Mouse (Mus musculus): ENCODE results near the gene Klhl31.

Gene Klhl31

DNA sequence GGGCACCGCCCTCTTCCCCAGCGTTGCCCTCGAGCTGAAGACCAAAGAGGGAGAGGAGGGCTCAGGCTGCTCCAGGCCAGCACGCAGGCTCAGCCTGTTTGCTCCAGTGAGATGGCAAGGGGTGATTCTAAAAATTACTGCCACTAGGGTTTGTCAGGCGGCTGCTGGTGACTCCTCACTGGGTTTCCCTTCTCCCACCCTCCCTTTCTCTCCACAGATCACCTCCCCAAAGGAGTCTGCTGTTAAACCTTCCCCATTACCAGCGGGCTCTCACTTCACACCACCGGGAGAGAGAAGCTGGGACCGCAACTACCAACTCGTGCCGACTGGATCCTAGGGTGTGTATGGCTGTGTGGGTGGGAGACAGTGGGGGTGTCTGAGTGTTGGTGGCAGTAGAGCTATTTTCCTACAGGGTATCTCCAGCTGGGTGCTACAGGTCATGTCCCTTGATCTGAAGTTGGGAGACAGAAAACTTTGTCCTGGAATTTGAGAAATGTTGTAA, at the start of gene Klhl31:
Gene Klhl31, plus strand, starts transcription at position 51 of the 502 bp plus-strand sequence.
- DNase-seq = no peak

DNA sequence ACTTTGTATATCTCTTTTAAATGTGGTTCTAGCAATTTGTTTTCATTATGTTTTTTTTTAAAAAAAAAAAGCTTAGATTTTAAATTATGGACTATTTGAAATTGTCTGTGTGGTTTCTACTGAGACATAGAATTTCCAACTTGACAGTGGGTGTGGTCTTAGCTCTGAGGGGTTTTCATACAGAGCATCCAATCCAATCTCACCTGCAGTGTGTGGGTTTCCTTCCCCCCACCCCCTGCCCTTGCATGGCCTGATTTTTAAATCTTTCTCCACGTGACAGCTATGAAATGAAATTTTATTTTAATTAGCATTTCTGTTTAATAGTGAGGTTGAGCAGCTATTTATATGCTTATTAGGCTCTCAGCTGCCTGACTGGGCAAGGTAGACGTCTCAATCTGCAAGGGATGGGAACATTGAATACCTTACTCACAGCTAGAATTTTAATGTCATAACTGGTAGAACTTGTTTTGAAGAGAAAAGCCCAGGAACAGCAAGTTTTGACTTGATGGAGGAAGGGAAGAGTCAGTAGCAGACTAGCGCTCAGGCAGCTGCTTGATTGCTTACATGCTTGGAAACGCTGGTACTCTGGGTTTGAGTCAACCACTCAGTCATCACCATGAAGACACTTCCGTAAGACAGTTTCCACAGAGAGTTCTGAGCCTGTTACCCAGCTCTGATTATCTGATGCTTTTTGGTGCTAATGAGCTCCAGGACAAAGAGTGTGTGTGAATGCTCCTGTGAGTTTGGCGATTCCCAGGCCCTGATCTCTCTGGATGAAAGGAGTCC, 49.3 kb upstream of the Klhl31 start:
- DNase-seq = no peak

GRCm38 (mm10) chr9:77587616-77588015, 48.7 kb upstream of the Klhl31 start:
- DNase-seq = no peak

- no peak for DNase-seq
These were observed 46.8 kb upstream of the Klhl31 start for GRCm38 (mm10) chr9:77589496-77589895.

- no peak for DNase-seq
These were observed 43.9 kb upstream of the Klhl31 start for GRCm38 (mm10) chr9:77592423-77592822.

- DNase-seq = no peak
These were observed 41.2 kb upstream of the Klhl31 start for GRCm38 (mm10) chr9:77595006-77595626.

- DNase-seq = peak; percentile 25 to 73
These were observed 39.9 kb upstream of the Klhl31 start for GRCm38 (mm10) chr9:77596355-77596754.

- no peak for DNase-seq
These were observed 37.7 kb upstream of the Klhl31 start for GRCm38 (mm10) chr9:77598560-77598959.

DNA sequence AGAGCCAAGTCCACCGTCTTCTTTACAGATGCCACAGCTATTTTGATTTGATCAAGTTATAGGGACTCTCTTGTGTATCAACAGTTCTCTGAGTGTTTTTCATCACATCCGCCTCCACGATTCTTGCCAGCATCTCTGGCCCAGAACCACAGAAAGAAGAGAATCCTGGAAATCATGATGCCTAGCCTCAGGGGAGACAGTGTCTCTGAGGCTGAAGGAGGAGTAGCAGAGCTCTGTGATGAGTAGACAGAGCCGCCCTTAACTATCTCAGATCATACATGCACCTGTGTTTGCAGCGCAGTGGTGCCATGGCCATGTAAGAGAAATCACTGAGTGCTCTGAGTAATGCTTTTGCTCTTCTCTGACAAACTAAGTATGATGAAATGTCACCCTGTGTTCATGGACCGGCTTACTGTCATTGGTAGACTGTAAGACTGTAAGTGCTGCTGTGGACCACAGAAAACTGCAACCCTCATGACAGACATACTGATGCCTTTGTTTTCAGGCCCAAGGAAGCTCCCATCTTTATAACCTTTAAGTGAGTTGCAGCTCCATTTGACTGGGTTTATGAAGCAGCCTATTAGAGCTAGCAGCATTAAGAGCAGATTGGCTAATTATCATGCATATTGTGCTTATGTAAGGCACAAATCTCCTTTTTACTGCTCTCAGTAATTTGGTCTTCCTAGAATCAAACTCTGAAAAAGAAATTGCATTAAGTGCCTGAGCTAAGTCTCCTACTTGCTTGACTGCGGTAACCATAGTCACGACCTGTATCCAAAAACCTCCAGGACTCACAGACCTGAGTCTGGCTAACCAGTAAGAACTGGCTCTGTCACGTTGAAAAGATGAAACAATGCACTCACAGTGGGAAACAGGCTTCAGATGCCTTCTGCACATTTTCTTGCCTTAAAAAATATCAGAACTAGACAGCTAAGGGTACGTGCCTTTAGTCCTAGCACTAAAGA, 33.7 kb upstream of the Klhl31 start:
- DNase-seq = no peak

DNA sequence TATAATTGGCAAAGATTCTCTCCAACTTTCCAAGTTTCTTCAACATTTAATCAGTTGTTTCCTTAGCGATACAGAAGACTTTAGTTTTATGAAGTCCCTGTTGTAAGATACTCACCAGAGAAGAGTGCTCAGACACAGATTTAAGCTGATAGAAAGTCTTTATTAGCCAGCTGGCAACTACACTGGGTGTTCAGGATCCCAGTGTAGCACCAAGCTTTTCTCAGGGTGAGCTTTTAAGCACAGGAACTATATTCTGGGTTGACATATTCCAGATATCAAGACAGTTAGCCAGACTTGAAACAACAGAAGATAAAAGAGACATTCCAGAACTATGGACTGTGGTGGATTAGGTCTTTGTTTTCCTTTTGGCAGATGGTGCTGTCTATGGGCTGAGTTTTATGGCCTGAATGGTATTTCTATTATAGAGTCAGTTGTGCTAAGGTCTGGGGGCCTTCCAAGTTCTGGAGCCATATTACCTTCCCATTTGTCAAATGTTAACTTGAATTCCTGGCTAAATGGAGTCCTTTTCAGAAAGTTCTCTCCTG, 32.3 kb upstream of the Klhl31 start:
- DNase-seq = no peak

GRCm38 (mm10) chr9:77607295-77607694, 29.0 kb upstream of the Klhl31 start:
- DNase-seq = no peak

DNA sequence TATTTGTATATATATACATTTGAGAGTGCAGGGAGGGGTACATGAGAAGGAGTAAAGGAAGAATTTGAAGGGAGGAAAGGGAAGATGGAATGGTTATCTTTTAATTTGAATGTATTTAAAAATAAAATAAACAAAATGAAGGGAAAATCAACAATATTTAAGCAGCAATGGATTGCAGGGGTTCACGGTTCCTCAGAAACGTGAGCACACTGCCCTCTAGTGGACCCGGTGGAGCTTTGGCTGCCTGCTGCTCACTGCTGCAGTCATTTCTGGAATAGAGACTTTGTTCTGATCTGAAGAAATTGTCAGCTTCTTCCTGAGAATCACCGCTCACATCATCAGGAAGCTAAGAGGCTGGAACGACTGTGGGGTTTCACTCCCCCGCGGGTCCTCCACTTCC, 28.5 kb upstream of the Klhl31 start:
- DNase-seq = peak in 1 of 2 experiments; percentile 14

DNA sequence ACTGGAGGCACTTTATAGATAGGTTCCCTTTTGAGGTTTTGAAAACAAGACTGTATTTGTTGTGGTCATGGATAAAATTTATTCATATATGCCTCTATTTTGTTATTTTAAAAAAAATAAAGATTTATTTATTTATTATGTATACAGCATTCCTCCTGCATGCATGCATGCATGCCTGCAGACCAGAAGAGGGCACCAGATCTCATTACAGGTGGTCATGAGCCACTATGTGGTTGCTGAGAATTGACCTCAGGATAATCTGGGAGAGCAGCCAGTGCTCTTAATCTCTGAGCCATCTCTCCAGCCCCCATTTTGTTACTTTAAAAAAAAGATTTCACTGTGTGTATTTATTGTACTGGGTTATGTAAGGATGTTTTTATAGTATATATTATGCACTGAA, 25.5 kb upstream of the Klhl31 start:
- no peak for DNase-seq

DNA sequence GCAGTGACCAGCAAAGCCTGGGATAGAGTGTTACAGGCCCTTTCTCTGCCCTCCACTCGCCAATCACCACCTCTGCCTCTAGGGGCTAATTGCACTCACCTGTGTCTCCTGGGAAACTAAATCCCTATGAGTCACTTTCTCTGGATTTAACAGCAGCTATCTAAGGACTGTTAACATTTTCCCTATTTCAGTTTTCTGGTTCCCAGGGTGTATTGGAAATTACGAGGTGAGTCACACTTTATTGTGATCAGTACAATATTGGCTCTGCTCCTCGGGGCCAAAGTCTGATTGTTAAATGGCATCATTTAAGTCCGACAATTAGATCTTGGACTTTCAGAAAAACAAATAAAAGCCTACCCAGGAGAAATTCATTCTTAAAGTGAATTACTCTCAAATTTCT, 24.0 kb upstream of the Klhl31 start:
- DNase-seq = no peak

DNA sequence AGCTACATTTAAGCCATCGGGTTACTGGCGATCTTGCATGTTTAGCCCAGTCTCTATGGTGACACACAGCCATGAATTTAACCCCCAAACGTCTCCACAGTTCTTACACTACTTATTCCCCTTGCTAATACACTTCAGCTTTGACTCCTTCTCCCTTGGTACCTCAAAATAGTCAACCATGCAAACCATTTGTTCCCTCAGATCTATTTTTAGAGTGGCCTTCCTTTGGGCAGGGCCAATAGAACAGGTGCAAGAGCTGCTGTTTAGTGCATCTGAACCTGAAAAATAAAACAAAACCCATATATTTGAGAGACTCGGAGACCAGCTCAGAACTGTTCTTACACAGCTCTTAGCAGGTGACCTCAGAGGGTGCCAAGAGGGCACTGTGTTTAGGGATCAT, 20.4 kb upstream of the Klhl31 start:
- no peak for DNase-seq

DNA sequence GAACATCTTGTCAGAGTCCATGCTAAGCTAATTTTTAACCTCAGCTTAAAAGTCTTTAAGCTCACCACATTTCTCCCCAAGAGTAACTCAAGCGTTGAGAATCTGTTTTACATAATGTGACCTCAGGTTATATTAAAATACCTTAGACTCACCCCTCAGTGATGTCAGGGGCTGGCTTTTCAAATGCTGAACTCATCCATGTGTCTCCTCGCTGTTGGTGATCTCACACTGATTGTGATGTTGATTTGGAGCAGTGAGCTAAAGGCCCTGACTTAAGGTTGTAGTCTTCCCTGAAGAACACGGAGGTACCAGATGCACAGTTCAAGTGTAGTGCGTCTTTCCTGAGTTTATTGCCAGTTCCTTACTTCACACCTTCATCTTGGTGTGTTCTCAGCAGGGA, 19.5 kb upstream of the Klhl31 start:
- no peak for DNase-seq

- no peak for DNase-seq
These were observed 18.5 kb upstream of the Klhl31 start for GRCm38 (mm10) chr9:77617751-77618150.

- DNase-seq = no peak
These were observed 17.9 kb upstream of the Klhl31 start for GRCm38 (mm10) chr9:77618392-77618791.

- DNase-seq = no peak
These were observed 16.2 kb upstream of the Klhl31 start for GRCm38 (mm10) chr9:77620077-77620476.

DNA sequence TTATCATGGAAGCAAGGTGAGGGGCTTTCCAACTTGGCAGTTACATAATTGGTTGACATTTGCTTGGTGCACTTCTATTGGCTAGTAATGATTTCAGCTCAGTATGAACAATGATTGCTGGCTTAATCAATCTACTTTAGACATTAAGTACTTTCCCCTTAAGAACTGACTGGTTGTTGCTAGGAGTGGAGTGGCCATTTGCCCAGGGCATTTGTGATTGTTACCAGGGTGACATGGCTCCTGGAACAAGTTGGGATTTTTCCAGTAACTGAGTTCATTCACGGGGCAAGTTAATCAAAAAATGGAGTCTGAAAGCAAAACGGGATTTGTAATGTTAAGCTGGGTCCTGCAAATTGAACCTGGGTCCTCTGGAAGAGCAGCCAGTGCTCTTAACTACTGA, 15.8 kb upstream of the Klhl31 start:
- DNase-seq = no peak

- DNase-seq = no peak
These were observed 13.4 kb upstream of the Klhl31 start for GRCm38 (mm10) chr9:77622874-77623273.

GRCm38 (mm10) chr9:77623318-77624050, 12.8 kb upstream of the Klhl31 start:
- no peak for DNase-seq
